Mouse (Mus musculus): ENCODE measurements around the gene Gse1.

- TF ChIP-seq CTCF (IDR thresholded peaks at IDR 0.05; ENCODE audit: borderline replicate concordance, extremely low read depth, insufficient read depth, insufficient read length) (peak; percentile 31; the same call in 1 of the 2 replicates), POLR2A (IDR thresholded peaks at IDR 0.05; ENCODE audit: borderline replicate concordance, extremely low read depth, insufficient read depth, insufficient read length, poor library complexity, severe bottlenecking) (no peak)
These were observed 140.8 kb downstream of the Gse1 start for GRCm38 (mm10) chr8:120368814-120369649.

Data from brain, embryonic 14.5 days (tissue).